Mouse (Mus musculus): Measurements from ENCODE around the gene Zfp629. TPM values are rescaled to one million over a fixed set of nuclear protein-coding genes. Genes with fewer than 3 reads are reported as not detected.

Zfp629 gene
- polyA plus RNA-seq, 1 experiment from 2014 or later, result 3.8 TPM

GRCm38 (mm10) chr7:127611011-127611410 is 4.6 kb downstream of the Zfp629 start:
- no peak for TF ChIP-seq CTCF (IDR thresholded peaks at IDR 0.05; ENCODE audit: low read depth)
- no peak for ATAC-seq
- peaks cover 44% of the 10 kb centered on the region for H3K36me3 ChIP-seq (ENCODE audit: control insufficient read depth, insufficient read depth)
- WGBS, result 96% methylated on average over 29 of the region's 29 CpGs
- H3K27ac ChIP-seq (ENCODE audit: low read depth, low read length), result no peak overlapping the region; the same call in 1 of the 2 replicates
- no peaks in the 10 kb centered on the region for H3K9me3 ChIP-seq (ENCODE audit: control insufficient read depth)
- no peaks in the 10 kb centered on the region for H3K4me1 ChIP-seq (replicated peaks; ENCODE audit: control insufficient read depth, insufficient read depth, low read length)
- no peak overlapping the region for H3K4me2 ChIP-seq (replicated peaks; ENCODE audit: low read depth)
- H3K4me3 ChIP-seq (ENCODE audit: low read depth, low read length), result no peak overlapping the region
- H3K9ac ChIP-seq (ENCODE audit: low read depth, low read length), result no peak overlapping the region
- no peaks in the 10 kb centered on the region for H3K27me3 ChIP-seq (replicated peaks; ENCODE audit: control insufficient read depth, insufficient read depth, low read length)

GRCm38 (mm10) chr7:127607150-127607549 is 8.4 kb downstream of the Zfp629 start:
- ATAC-seq, result no peak
- Histone ChIP-seq H3K4me3 (ENCODE audit: low read depth, low read length) (no peak overlapping the region), H3K36me3 (ENCODE audit: control insufficient read depth, insufficient read depth) (peaks cover 58% of the 10 kb centered on the region), H3K4me2 (replicated peaks; ENCODE audit: low read depth) (no peak overlapping the region), H3K27ac (ENCODE audit: low read depth, low read length) (no peak overlapping the region), H3K4me1 (replicated peaks; ENCODE audit: control insufficient read depth, insufficient read depth, low read length) (no peaks in the 10 kb centered on the region), H3K27me3 (replicated peaks; ENCODE audit: control insufficient read depth, insufficient read depth, low read length) (no peaks in the 10 kb centered on the region), H3K9me3 (ENCODE audit: control insufficient read depth) (no peaks in the 10 kb centered on the region), H3K9ac (ENCODE audit: low read depth, low read length) (no peak overlapping the region)
- 75% methylated on average over 6 of the region's 6 CpGs for WGBS
- no peak for TF ChIP-seq CTCF (IDR thresholded peaks at IDR 0.05; ENCODE audit: low read depth)

GRCm38 (mm10) chr7:127604256-127604655 is 11.3 kb downstream of the Zfp629 start:
- H3K4me3 ChIP-seq (ENCODE audit: low read depth, low read length), result no peak overlapping the region
- 91% methylated on average over 10 of the region's 10 CpGs for WGBS
- peaks cover 58% of the 10 kb centered on the region for H3K36me3 ChIP-seq (ENCODE audit: control insufficient read depth, insufficient read depth)
- TF ChIP-seq CTCF (IDR thresholded peaks at IDR 0.05; ENCODE audit: low read depth), result no peak
- H3K9me3 ChIP-seq (ENCODE audit: control insufficient read depth), result no peaks in the 10 kb centered on the region
- no peak overlapping the region for H3K27ac ChIP-seq (ENCODE audit: low read depth, low read length)
- no peak overlapping the region for H3K4me2 ChIP-seq (replicated peaks; ENCODE audit: low read depth)
- H3K27me3 ChIP-seq (replicated peaks; ENCODE audit: control insufficient read depth, insufficient read depth, low read length), result no peaks in the 10 kb centered on the region
- H3K9ac ChIP-seq (ENCODE audit: low read depth, low read length), result no peak overlapping the region
- H3K4me1 ChIP-seq (replicated peaks; ENCODE audit: control insufficient read depth, insufficient read depth, low read length), result no peaks in the 10 kb centered on the region
- ATAC-seq, result no peak

GRCm38 (mm10) chr7:127602903-127603302 is 12.7 kb downstream of the Zfp629 start:
- 94% methylated on average over 2 of the region's 2 CpGs for whole genome bisulfite sequencing

GRCm38 (mm10) chr7:127601735-127602134 is 13.9 kb downstream of the Zfp629 start:
- Histone ChIP-seq H3K27me3 (replicated peaks; ENCODE audit: control insufficient read depth, insufficient read depth, low read length) (no peaks in the 10 kb centered on the region), H3K9ac (ENCODE audit: low read depth, low read length) (no peak overlapping the region), H3K36me3 (ENCODE audit: control insufficient read depth, insufficient read depth) (peaks cover 68% of the 10 kb centered on the region), H3K4me1 (replicated peaks; ENCODE audit: control insufficient read depth, insufficient read depth, low read length) (no peaks in the 10 kb centered on the region), H3K4me2 (replicated peaks; ENCODE audit: low read depth) (no peak overlapping the region), H3K27ac (ENCODE audit: low read depth, low read length) (no peak overlapping the region), H3K4me3 (ENCODE audit: low read depth, low read length) (no peak overlapping the region), H3K9me3 (ENCODE audit: control insufficient read depth) (no peaks in the 10 kb centered on the region)
- 71% methylated on average over 4 of the region's 4 CpGs for WGBS
- TF ChIP-seq CTCF (IDR thresholded peaks at IDR 0.05; ENCODE audit: low read depth), result 0 out of 2 replicates have a peak, but pooled peaks have one; percentile 3
- ATAC-seq, result no peak

More at GRCm38 (mm10) chr7:127602903-127603302, 12.7 kb downstream of the Zfp629 start:
- H3K36me3 ChIP-seq (ENCODE audit: control insufficient read depth, insufficient read depth), result peaks cover 58% of the 10 kb centered on the region
- no peaks in the 10 kb centered on the region for H3K27me3 ChIP-seq (replicated peaks; ENCODE audit: control insufficient read depth, insufficient read depth, low read length)
- H3K4me3 ChIP-seq (ENCODE audit: low read depth, low read length), result no peak overlapping the region
- no peaks in the 10 kb centered on the region for H3K9me3 ChIP-seq (ENCODE audit: control insufficient read depth)
- no peak overlapping the region for H3K4me2 ChIP-seq (replicated peaks; ENCODE audit: low read depth)
- no peak overlapping the region for H3K27ac ChIP-seq (ENCODE audit: low read depth, low read length)
- H3K9ac ChIP-seq (ENCODE audit: low read depth, low read length), result no peak overlapping the region
- TF ChIP-seq CTCF (IDR thresholded peaks at IDR 0.05; ENCODE audit: low read depth), result no peak
- ATAC-seq, result no peak
- H3K4me1 ChIP-seq (replicated peaks; ENCODE audit: control insufficient read depth, insufficient read depth, low read length), result no peaks in the 10 kb centered on the region

- ATAC-seq, result no peak
- TF ChIP-seq CTCF (IDR thresholded peaks at IDR 0.05; ENCODE audit: low read depth), result no peak
Measured at GRCm38 (mm10) chr7:127600612-127601011, 15.0 kb downstream of the Zfp629 start.

GRCm38 (mm10) chr7:127596747-127597146 is 18.9 kb downstream of the Zfp629 start:
- 95% methylated on average over 17 of the region's 17 CpGs for WGBS
- no peak for ATAC-seq
- no peak for TF ChIP-seq CTCF (IDR thresholded peaks at IDR 0.05; ENCODE audit: low read depth)
- Histone ChIP-seq H3K9me3 (ENCODE audit: control insufficient read depth) (no peaks in the 10 kb centered on the region), H3K9ac (ENCODE audit: low read depth, low read length) (no peak overlapping the region), H3K4me1 (replicated peaks; ENCODE audit: control insufficient read depth, insufficient read depth, low read length) (no peaks in the 10 kb centered on the region), H3K4me3 (ENCODE audit: low read depth, low read length) (no peak overlapping the region), H3K36me3 (ENCODE audit: control insufficient read depth, insufficient read depth) (peaks cover 98% of the 10 kb centered on the region), H3K27ac (ENCODE audit: low read depth, low read length) (no peak overlapping the region; the same call in 1 of the 2 replicates), H3K4me2 (replicated peaks; ENCODE audit: low read depth) (no peak overlapping the region), H3K27me3 (replicated peaks; ENCODE audit: control insufficient read depth, insufficient read depth, low read length) (no peaks in the 10 kb centered on the region)

More at GRCm38 (mm10) chr7:127600612-127601011, 15.0 kb downstream of the Zfp629 start:
- Histone ChIP-seq H3K4me2 (replicated peaks; ENCODE audit: low read depth) (no peak overlapping the region), H3K27me3 (replicated peaks; ENCODE audit: control insufficient read depth, insufficient read depth, low read length) (no peaks in the 10 kb centered on the region), H3K4me1 (replicated peaks; ENCODE audit: control insufficient read depth, insufficient read depth, low read length) (no peaks in the 10 kb centered on the region), H3K9me3 (ENCODE audit: control insufficient read depth) (no peaks in the 10 kb centered on the region), H3K27ac (ENCODE audit: low read depth, low read length) (no peak overlapping the region), H3K9ac (ENCODE audit: low read depth, low read length) (no peak overlapping the region), H3K4me3 (ENCODE audit: low read depth, low read length) (no peak overlapping the region), H3K36me3 (ENCODE audit: control insufficient read depth, insufficient read depth) (peaks cover 80% of the 10 kb centered on the region)
- WGBS, result 94% methylated on average over 7 of the region's 7 CpGs
